Mouse (Mus musculus): ENCODE results near the gene Urb2. TPM values are rescaled to one million over a fixed set of nuclear protein-coding genes. Genes with fewer than 3 reads are reported as not detected.

Urb2 gene
- polyA plus RNA-seq, 2 experiments = 6.7 to 11.9 TPM

DNA sequence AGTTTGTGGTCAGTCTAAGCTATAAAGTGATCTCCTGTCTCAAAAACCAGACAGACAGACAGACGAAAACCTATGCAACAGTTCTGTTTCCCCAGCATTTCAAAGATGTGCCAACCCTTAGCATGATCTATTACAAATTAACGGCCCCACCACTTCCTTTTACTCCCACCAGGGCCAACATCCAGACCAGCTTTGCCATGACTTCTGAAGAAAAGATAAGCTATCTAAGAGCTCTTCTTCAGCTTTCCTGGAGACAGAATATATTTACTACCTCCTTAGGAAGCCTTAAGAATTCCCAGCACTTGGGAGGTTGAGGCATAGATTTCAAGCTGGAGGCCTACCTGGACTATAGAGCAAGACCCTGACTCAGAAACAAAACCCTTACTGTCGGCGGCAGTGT, 41.1 kb upstream of the Urb2 start:
- Histone ChIP-seq H3K4me3 (replicated peaks; ENCODE audit: low read length) (no peak overlapping the region), H3K4me1 (ENCODE audit: control insufficient read depth, insufficient read depth, low read length) (no peaks in the 10 kb centered on the region), H3K9ac (ENCODE audit: low read depth, low read length, severe bottlenecking) (no peak overlapping the region), H3K27me3 (ENCODE audit: control insufficient read depth, insufficient read depth, low read length) (no peaks in the 10 kb centered on the region), H3K36me3 (ENCODE audit: control insufficient read depth, insufficient read depth, low read length) (no peaks in the 10 kb centered on the region), H3K27ac (replicated peaks; ENCODE audit: low read depth, low read length) (no peak overlapping the region), H3K9me3 (ENCODE audit: control insufficient read depth, low read length) (no peaks in the 10 kb centered on the region), H3K4me2 (replicated peaks; ENCODE audit: low read depth, low read length, severe bottlenecking) (no peak overlapping the region)
- WGBS = 67% methylated on average over 4 of the region's 4 CpGs
- no peak for TF ChIP-seq POLR2A (IDR thresholded peaks at IDR 0.05; ENCODE audit: borderline replicate concordance, extremely low read depth, insufficient read depth, insufficient read length)
- no peak for ATAC-seq (ENCODE audit: low FRiP score, low read depth)
- no peak for DNase-seq (ENCODE audit: low spot score)

DNA sequence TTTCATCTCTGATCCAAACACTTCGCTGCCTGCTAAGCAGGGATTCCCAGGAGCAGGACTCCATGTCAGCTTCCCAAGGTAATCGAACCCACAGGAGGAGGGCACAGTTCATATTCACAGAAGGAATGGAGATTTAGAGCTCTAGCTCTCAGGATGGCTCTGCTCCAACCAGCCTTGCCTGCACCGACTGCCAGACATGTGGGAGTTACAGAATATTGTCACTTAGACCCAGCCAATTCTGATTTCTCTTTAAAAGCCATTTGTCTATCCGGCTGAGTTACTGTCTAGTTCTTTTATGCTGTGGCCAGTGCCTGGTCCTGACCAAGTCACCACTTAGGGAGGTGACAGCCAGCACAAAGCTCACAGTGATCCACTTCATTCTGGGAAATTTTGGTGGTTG, 39.6 kb upstream of the Urb2 start:
- Histone ChIP-seq H3K9me3 (ENCODE audit: control insufficient read depth, low read length) (no peaks in the 10 kb centered on the region), H3K4me2 (replicated peaks; ENCODE audit: low read depth, low read length, severe bottlenecking) (peak overlapping the region; percentile 28; the same call in 1 of the 2 replicates), H3K36me3 (ENCODE audit: control insufficient read depth, insufficient read depth, low read length) (no peaks in the 10 kb centered on the region), H3K27ac (replicated peaks; ENCODE audit: low read depth, low read length) (no peak overlapping the region), H3K9ac (ENCODE audit: low read depth, low read length, severe bottlenecking) (no peak overlapping the region), H3K4me1 (ENCODE audit: control insufficient read depth, insufficient read depth, low read length) (no peaks in the 10 kb centered on the region), H3K4me3 (replicated peaks; ENCODE audit: low read length) (peak overlapping the region; percentile 70; the same call in 1 of the 2 replicates), H3K27me3 (ENCODE audit: control insufficient read depth, insufficient read depth, low read length) (no peaks in the 10 kb centered on the region)
- ATAC-seq (ENCODE audit: low FRiP score, low read depth) (no peak), DNase-seq (ENCODE audit: low spot score) (no peak)
- 42% methylated on average over 4 of the region's 4 CpGs for WGBS
- TF ChIP-seq POLR2A (IDR thresholded peaks at IDR 0.05; ENCODE audit: borderline replicate concordance, extremely low read depth, insufficient read depth, insufficient read length) = no peak

DNA sequence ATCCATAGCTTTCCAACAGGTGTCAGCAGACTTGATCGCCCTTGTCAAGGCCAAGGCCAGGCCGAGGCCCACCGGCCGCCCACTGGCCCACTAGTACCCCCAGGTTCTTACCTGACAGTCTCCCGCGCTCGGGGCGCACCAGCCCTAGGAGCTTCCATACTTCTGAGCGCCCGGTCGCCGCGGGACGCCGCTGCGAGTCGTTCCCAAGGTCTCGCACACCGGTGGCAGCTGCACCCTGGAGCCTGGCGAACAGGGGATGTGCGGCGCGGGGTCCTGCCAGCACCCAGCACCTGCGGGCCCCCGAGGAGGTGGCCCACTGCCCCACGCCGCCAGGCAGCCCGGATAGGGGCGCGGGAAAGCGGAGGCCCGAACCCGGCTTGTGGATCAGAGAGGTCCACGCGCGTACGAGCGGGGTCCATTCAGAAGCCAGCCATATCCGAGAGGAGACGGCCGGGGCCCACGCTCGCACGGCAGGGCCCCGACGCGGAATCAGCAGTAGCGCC, 39.0 kb upstream of the Urb2 start:
- Histone ChIP-seq H3K27me3 (ENCODE audit: control insufficient read depth, insufficient read depth, low read length) (no peaks in the 10 kb centered on the region), H3K27ac (replicated peaks; ENCODE audit: low read depth, low read length) (no peak overlapping the region; the same call in 1 of the 2 replicates), H3K4me2 (replicated peaks; ENCODE audit: low read depth, low read length, severe bottlenecking) (peak overlapping the region; percentile 90), H3K9ac (ENCODE audit: low read depth, low read length, severe bottlenecking) (peak overlapping the region; percentile 74), H3K4me1 (ENCODE audit: control insufficient read depth, insufficient read depth, low read length) (no peaks in the 10 kb centered on the region), H3K4me3 (replicated peaks; ENCODE audit: low read length) (peak overlapping the region; percentile 70), H3K36me3 (ENCODE audit: control insufficient read depth, insufficient read depth, low read length) (no peaks in the 10 kb centered on the region), H3K9me3 (ENCODE audit: control insufficient read depth, low read length) (no peaks in the 10 kb centered on the region)
- ATAC-seq (ENCODE audit: low FRiP score, low read depth) (no peak), DNase-seq (ENCODE audit: low spot score) (no peak)
- no peak for TF ChIP-seq POLR2A (IDR thresholded peaks at IDR 0.05; ENCODE audit: borderline replicate concordance, extremely low read depth, insufficient read depth, insufficient read length)
- WGBS = under 1% methylated on average over 36 of the region's 48 CpGs

DNA sequence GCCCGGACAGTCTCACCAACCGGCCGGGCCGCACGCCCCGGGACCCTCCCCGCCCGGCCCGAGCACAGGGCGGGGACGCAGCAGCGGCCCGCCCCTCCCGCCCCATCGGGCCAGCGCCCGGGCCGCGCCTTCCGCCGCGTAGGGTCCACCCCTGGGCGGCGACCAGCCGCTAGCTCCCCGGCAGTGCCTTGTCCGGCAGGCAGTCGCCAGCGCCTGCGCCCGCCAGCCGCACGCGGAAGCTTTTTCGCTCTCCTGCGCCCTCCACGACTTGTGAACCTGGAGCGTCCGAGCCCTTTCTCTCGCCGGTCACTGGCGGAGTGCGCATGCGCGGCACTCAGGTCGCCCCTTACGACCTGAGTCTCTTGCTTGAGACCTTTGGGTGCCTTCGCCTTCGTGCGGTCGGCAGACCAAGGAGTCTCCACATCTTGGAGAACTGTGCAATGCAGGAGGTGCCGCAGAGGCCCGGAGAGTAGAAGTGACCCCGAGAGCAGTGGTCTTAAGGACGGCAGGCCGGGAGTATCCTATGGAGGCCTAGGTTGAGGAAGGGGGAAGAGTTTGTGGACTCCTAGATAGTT, 38.4 kb upstream of the Urb2 start, which contains the start of gene Abcb10:
Gene Abcb10 (minus strand): TSS at position 297 of the 575 bp plus-strand sequence.
- 0% methylated on average over 31 of the region's 56 CpGs for WGBS

DNA sequence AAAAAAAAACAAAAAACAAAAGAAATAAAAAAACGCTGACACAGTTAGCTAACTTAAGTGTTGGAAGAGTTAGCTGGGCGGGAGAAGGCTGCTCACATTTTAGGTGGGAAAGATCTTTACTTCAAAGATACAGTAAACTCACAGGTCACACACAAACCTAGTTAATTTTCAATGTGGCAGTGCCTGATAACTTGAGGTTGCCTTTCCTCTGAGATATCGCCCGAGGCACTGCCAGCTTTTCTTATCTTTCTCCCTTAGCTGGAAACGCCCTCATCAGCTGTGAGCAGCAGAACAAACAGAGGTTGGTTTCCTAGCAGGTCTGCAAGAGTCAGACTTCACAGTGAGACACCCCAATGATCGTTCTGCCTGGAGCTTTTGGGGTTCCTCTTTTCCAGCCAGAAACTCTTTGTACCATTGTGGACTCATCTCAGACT, 32.7 kb upstream of the Urb2 start:
- Histone ChIP-seq H3K9ac (ENCODE audit: low read depth, low read length, severe bottlenecking) (no peak overlapping the region), H3K4me3 (replicated peaks; ENCODE audit: low read length) (no peak overlapping the region), H3K27ac (replicated peaks; ENCODE audit: low read depth, low read length) (no peak overlapping the region), H3K4me1 (ENCODE audit: control insufficient read depth, insufficient read depth, low read length) (no peaks in the 10 kb centered on the region), H3K9me3 (ENCODE audit: control insufficient read depth, low read length) (no peaks in the 10 kb centered on the region), H3K4me2 (replicated peaks; ENCODE audit: low read depth, low read length, severe bottlenecking) (no peak overlapping the region), H3K36me3 (ENCODE audit: control insufficient read depth, insufficient read depth, low read length) (0 out of 2 replicates have a peak, but pooled peaks cover 4% of the 10 kb centered on the region), H3K27me3 (ENCODE audit: control insufficient read depth, insufficient read depth, low read length) (no peaks in the 10 kb centered on the region)
- TF ChIP-seq POLR2A (IDR thresholded peaks at IDR 0.05; ENCODE audit: borderline replicate concordance, extremely low read depth, insufficient read depth, insufficient read length) = no peak
- ATAC-seq (ENCODE audit: low FRiP score, low read depth) (no peak), DNase-seq (ENCODE audit: low spot score) (no peak)
- WGBS = 72% methylated on average over 6 of the region's 6 CpGs

More for the DNA sequence above, 38.4 kb upstream of the Urb2 start, which contains the start of gene Abcb10:
- DNase-seq (ENCODE audit: low spot score) (peak; percentile 80), ATAC-seq (ENCODE audit: low FRiP score, low read depth) (peak; percentile 95)
- Histone ChIP-seq H3K27me3 (ENCODE audit: control insufficient read depth, insufficient read depth, low read length) (no peaks in the 10 kb centered on the region), H3K27ac (replicated peaks; ENCODE audit: low read depth, low read length) (peak within 1 kb of the TSS; percentile 81), H3K36me3 (ENCODE audit: control insufficient read depth, insufficient read depth, low read length) (no peaks in the 10 kb centered on the region), H3K4me1 (ENCODE audit: control insufficient read depth, insufficient read depth, low read length) (no peaks in the 10 kb centered on the region), H3K4me3 (replicated peaks; ENCODE audit: low read length) (peak within 1 kb of the TSS; percentile 70), H3K9me3 (ENCODE audit: control insufficient read depth, low read length) (no peaks in the 10 kb centered on the region), H3K9ac (ENCODE audit: low read depth, low read length, severe bottlenecking) (peak within 1 kb of the TSS; percentile 74), H3K4me2 (replicated peaks; ENCODE audit: low read depth, low read length, severe bottlenecking) (peak within 1 kb of the TSS; percentile 90)
- TF ChIP-seq POLR2A (IDR thresholded peaks at IDR 0.05; ENCODE audit: borderline replicate concordance, extremely low read depth, insufficient read depth, insufficient read length) = peak; percentile 42; the same call in 1 of the 2 replicates
